Mouse (Mus musculus) ovary, postnatal 36 days (tissue): ENCODE data around the gene Lgr4.

Source experiments
- DNase-seq: peaks from one replicate; pipeline ENCODE4 v3.0.0; 2022; ENCODE audit warnings: low spot score, mixed read lengths

The Lgr4 gene

DNA sequence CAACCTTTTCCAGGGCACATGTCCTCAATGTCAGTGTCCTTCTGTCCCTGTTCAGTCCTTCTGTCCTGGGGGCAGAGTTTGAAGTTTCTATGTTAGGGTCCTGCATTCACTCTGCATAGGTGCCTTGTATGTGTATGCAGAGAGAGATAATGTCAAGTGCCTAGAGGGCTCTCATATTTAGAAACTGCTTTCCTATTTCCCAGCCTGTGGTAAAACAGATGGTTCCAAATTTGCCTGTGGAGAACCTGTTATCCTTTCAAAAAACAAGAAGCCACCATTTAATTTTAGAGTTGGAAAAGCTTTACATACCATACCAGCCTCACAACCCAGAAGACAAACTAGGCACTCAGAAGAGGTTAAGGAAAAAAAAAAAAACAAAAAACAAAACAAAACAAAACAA lies 32.1 kb downstream of the Lgr4 start:
- no peak for DNase-seq

- DNase-seq = no peak
These were observed 32.9 kb downstream of the Lgr4 start for GRCm38 (mm10) chr2:109950311-109950710.

GRCm38 (mm10) chr2:109951050-109951449 lies 33.6 kb downstream of the Lgr4 start:
- DNase-seq = no peak

GRCm38 (mm10) chr2:109953048-109953717 lies 35.7 kb downstream of the Lgr4 start:
- no peak for DNase-seq

- no peak for DNase-seq
These were observed 36.4 kb downstream of the Lgr4 start for GRCm38 (mm10) chr2:109953893-109954292.

DNA sequence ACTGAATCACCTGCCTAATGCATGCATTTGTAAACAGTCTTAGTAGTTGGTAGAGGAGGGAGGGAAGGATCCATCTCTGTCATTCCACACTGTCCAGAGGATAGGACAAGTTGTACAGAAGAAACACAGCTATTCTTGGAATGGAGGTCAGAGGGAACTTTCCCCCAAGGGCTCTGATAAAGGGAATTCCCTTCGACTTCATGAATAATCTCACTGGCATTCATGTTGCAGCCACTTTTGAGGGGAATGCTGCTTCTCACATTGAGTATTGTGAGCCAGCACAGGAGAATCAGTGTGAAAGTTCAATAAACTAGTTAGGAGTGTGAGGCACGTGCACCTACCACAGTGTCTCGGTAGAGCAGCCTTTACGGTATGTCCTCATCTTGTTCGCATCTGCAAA lies 37.6 kb downstream of the Lgr4 start:
- no peak for DNase-seq

GRCm38 (mm10) chr2:109955910-109956309 lies 38.5 kb downstream of the Lgr4 start:
- DNase-seq = no peak

- DNase-seq = no peak
These were observed 39.3 kb downstream of the Lgr4 start for GRCm38 (mm10) chr2:109956785-109957184.

GRCm38 (mm10) chr2:109958692-109959406 lies 41.4 kb downstream of the Lgr4 start:
- no peak for DNase-seq

GRCm38 (mm10) chr2:109959407-109960075 lies 42.1 kb downstream of the Lgr4 start:
- DNase-seq = no peak

- DNase-seq = no peak
These were observed 42.8 kb downstream of the Lgr4 start for GRCm38 (mm10) chr2:109960246-109960645.

DNA sequence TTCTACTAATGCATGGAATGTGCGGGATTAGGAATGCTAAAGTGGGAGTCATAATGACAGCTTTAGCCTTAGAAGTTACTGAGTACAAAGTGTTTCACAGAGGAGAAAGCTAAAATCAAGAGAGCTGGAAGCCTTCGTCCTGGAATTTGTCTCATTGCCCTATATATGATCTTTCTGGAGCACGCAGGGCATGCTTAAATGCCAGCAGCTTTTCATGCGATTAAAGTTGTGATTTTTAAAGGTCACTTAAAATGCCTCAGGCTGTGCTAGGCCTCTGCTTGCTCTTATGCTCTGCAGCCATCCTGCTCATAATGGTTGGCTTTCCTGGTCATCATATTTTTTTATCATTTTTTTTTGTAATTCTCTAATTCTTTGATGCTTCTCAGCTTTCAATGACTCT lies 43.7 kb downstream of the Lgr4 start:
- DNase-seq = no peak

DNA sequence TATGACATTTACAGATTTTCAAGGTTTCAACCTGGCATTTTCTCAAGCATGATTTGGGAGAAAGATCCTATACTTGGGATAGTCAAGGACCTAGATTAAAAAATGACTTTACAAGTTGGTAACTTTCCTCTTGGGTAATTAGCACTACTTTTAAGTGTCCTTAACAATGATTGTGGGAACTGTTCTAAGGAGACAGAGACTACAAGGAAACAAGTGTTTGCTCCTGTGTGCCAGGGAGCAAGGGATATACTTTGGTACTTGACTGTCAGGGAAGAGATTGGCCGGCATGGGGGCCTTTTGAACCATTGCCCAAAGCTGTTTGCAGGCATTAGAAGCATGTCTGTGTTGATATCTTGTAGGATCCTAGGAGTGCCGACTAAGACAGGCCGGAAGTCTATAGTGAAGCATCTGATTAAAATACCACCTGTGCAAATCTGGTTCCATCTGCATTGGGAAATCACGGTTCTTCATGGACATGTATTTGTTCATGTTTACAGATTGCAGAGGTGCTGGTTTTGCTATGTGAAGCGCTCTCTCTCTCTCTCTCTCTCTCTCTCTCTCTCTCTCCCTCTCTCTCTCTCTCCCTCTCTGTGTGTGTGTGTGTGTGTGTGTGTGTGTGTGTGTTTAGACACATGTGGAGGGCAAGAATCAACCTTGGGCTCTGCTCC lies 46.3 kb downstream of the Lgr4 start:
- DNase-seq = no peak

GRCm38 (mm10) chr2:109965753-109966420 lies 48.4 kb downstream of the Lgr4 start:
- no peak for DNase-seq

- DNase-seq = no peak
These were observed 49.4 kb downstream of the Lgr4 start for GRCm38 (mm10) chr2:109966863-109967262.

DNA sequence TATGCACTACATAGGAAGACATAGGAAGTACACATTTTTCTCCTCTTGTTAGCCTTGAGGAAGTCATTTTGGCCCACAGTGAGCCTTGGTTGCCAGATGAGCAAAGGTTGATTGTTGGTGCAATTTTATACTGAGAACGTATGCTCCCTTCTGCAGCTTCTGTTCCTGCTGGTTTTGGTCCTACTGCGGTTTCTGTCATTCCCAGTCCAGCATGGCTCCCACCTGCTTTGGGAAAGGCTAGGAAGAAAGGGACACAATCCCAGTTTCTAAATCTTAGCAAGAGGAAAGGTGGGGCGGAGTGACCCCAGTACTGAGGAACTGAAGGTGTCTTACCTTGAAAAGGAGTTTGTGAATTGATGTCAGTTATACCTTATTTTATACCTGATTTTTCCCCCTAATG lies 51.9 kb downstream of the Lgr4 start:
- no peak for DNase-seq

DNA sequence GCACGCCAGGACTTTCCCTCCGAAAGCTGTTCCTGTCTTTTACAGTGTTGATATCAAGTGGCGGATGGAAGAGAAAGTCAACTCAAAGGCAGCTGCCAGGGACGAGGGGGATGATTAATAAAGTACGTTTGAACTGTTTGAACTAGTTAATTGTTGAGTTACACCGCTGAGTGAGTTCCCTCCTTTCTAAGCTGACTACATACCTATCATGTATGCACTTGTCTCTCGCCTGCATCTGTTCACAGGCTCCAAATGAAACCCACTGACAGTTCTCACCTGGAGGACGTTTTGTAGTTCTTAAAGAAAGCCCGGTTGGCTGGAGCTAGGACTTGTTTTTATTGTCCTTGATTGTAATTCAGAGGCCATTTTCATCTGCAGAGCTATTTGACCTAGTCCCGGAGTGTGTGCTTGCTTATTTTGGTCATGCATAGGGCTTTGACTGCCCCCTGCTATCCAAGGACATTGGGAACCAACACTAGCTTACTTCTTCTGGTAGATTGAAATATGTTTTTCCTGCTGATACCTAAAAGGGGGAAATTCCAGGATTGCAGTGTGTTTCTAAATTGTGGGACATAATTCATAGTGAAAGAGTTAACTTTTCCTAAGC lies 52.6 kb downstream of the Lgr4 start:
- DNase-seq = no peak

GRCm38 (mm10) chr2:109970744-109971410 lies 53.4 kb downstream of the Lgr4 start:
- no peak for DNase-seq

DNA sequence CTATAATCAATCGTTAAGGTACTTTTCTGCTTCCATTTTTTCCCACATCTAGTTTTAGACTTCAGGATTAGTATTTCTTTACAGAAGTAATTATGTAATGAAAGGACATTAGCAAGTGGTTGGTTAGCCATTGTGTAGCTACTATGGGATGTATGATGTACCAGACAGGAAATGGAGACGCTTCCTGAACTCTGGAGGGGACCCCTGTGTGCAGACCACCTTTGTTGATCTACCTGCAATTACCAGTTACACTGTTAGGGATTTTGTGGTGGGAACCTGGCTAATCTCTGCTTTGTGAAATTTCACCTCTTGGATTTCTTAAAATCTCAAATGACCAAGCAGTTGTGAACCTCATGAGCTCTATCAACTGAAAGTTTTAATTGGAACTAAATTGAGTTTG lies 54.9 kb downstream of the Lgr4 start:
- no peak for DNase-seq

- no peak for DNase-seq
These were observed 55.5 kb downstream of the Lgr4 start for GRCm38 (mm10) chr2:109972922-109973321.

GRCm38 (mm10) chr2:109974807-109975206 lies 57.4 kb downstream of the Lgr4 start:
- no peak for DNase-seq
